Mouse (Mus musculus) duodenum, adult 2 months (tissue): ENCODE results near the gene Tmem100. TPM values are rescaled to one million over a fixed set of nuclear protein-coding genes. Genes with fewer than 3 reads are reported as not detected.

ENCODE experiments used
- polyA plus RNA-seq: library from polyadenylated mRNA; depleted of rRNA; stranded (reverse); fragments of >200 nt; gene quantifications from 2 replicates; pipeline ENCODE4 v1.2.3, GENCODE M21; 2012; ENCODE audit warnings: low replicate concordance; rRNA removed

Tmem100 gene
- 0.66 and 1.2 TPM in 2 replicates for polyA plus RNA-seq

DNA sequence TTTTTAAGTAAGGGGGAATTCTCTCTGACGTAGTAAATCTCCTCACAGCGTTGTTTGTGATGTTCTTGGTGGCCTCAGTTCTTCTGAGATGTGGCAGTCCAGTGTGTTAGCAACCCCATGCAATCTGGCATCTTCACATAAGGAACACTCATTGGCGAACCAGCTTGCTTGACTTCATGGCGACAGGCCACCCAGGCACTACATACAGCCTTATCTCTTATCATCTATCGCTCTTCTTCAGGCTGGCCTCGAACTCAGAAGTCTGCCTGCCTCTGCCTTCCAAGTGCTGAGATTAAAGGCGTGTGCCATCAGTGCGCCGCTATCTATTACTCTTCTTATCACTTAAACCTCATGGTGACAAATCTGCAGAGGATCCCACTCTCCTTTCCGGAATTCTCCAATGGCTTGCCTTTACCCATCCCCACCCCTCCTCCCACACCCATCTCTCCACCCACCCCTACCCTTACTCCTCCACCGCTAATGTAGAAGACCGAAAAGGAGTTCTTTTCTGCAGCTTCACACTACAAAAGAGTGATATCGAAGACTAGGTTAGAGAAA is at the start of gene Tmem100:
Gene Tmem100 (plus strand): TSS at position 508 of the 558 bp plus-strand sequence.

DNA sequence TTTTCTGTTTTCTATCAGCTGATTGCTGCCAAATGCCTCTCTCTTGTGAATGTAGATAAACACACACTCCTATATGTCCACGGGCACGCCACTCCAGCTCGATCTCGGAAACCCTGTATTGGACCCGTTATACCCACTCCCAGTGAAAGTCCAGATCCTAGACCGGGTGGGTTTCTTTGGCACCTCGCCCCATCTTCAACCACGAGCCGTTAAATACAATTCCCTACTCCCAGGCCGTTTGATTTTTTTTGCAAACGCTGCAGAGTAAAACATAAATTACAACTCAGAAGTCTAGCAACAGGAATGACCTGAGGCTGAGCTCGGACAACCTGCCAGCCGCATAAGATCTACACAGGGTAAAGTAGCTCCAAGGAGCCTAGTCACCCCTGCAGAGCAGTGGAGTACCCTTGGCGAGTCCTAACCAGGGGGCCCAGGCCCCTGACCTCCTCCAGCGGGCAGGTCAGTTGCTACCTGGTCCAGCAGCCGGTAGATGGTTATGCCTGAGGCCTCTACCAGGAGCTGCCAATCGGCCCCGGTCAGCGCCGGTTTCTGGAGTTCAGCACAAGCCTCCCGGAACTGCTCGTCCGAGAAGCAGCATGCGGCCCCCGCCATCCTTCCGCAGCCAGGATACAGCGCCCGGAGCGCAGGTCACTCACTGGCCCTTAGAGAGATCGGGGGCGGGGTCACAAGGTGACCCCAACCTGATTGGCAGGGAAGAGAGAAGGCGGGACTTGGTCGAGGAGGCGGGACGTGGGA is 27.7 kb upstream of the Tmem100 start, which contains the start of gene Pctp:
Gene Pctp (minus strand): TSS at position 664 of the 756 bp plus-strand sequence.

Other genes starting within 250 kb of the Tmem100 start
- 1.8 and 1.9 TPM in 2 replicates for gene Pctp, start 27.5 kb upstream of the Tmem100 start, polyA plus RNA-seq
- gene Gm45716, start 157.3 kb downstream of the Tmem100 start, polyA plus RNA-seq: 0.58 and 4.4 TPM in 2 replicates
- 18.7 and 37.3 TPM in 2 replicates for gene Mmd, start 219.1 kb downstream of the Tmem100 start, polyA plus RNA-seq